ENCODE assay signal across 25 mouse cellular contexts in genomic region chr17:64827482-64827881, GRCm38 (mm10). TPM values are rescaled to one million over a fixed set of nuclear protein-coding genes. Genes with fewer than 3 reads are reported as not detected.
A peak's percentile ranks its signal among the peaks of the same experiment; 100 is the strongest.
DNase-seq lines count a peak whose midpoint lies in the region; ATAC-seq lines count a peak whose summit lies in the region.
"Had no signal": no experiment of that assay in that cellular context is flagged by ENCODE, and none has a peak within 500 bp of the region (broad histone marks: within the 10 kb centered on the region; RNA-seq: fewer than 3 reads in every experiment).

No protein-coding gene starts in this region.

- H3K9me3 ChIP-seq in midbrain, embryonic 16.5 days (replicated peaks; ENCODE audit: control insufficient read depth, low read length, poor library complexity, severe bottlenecking), result no peaks in the 10 kb centered on the region
- H3K9me3 ChIP-seq in midbrain, embryonic 11.5 days (ENCODE audit: control insufficient read depth, low read length), result no peaks in the 10 kb centered on the region
- no peaks in the 10 kb centered on the region for H3K9me3 ChIP-seq in intestine, embryonic 15.5 days
- H3K9me3 ChIP-seq: embryonic facial prominence, embryonic 10.5 days; embryonic facial prominence, embryonic 12.5 days; forebrain, embryonic 13.5 days; forebrain, embryonic 15.5 days had no signal

- 78% methylated on average over 5 of the region's 5 CpGs for WGBS in midbrain, embryonic 16.5 days
- 84% methylated on average over 5 of the region's 5 CpGs for WGBS in midbrain, embryonic 11.5 days
- WGBS in intestine, embryonic 15.5 days, result 94% methylated on average over 5 of the region's 5 CpGs

- peak overlapping the region; percentile 13; the same call in 1 of the 2 replicates for H3K27ac ChIP-seq in midbrain, embryonic 16.5 days (ENCODE audit: low read length)
- no peak overlapping the region for H3K27ac ChIP-seq in midbrain, embryonic 11.5 days (ENCODE audit: low read depth, low read length)
- no peak overlapping the region for H3K27ac ChIP-seq in intestine, embryonic 15.5 days
- H3K27ac ChIP-seq: embryonic facial prominence, embryonic 10.5 days; embryonic facial prominence, embryonic 12.5 days; forebrain, embryonic 13.5 days; forebrain, embryonic 15.5 days had no signal

- no peak overlapping the region for H3K9ac ChIP-seq in midbrain, embryonic 16.5 days (ENCODE audit: low read depth, low read length)
- no peak overlapping the region for H3K9ac ChIP-seq in midbrain, embryonic 11.5 days (ENCODE audit: low read length)
- H3K9ac ChIP-seq in intestine, embryonic 15.5 days, result no peak overlapping the region
- H3K9ac ChIP-seq: embryonic facial prominence, embryonic 12.5 days; forebrain, embryonic 13.5 days; forebrain, embryonic 15.5 days had no signal

- H3K4me2 ChIP-seq in midbrain, embryonic 16.5 days (ENCODE audit: low read length), result no peak overlapping the region
- no peak overlapping the region for H3K4me2 ChIP-seq in midbrain, embryonic 11.5 days
- no peak overlapping the region for H3K4me2 ChIP-seq in intestine, embryonic 15.5 days (replicated peaks)
- H3K4me2 ChIP-seq: embryonic facial prominence, embryonic 12.5 days; forebrain, embryonic 13.5 days; forebrain, embryonic 15.5 days had no signal

- H3K36me3 ChIP-seq in midbrain, embryonic 16.5 days (ENCODE audit: control insufficient read depth, insufficient read depth, low read length), result no peaks in the 10 kb centered on the region
- H3K36me3 ChIP-seq in midbrain, embryonic 11.5 days (ENCODE audit: control insufficient read depth, insufficient read depth, low read length), result no peaks in the 10 kb centered on the region
- H3K36me3 ChIP-seq in intestine, embryonic 15.5 days, result no peaks in the 10 kb centered on the region
- H3K36me3 ChIP-seq: embryonic facial prominence, embryonic 10.5 days; embryonic facial prominence, embryonic 12.5 days; forebrain, embryonic 15.5 days; G1E had no signal

- H3K4me1 ChIP-seq in midbrain, embryonic 16.5 days (ENCODE audit: control insufficient read depth, insufficient read depth, low read length), result peaks cover 10% of the 10 kb centered on the region; the same call in 1 of the 2 replicates
- no peaks in the 10 kb centered on the region for H3K4me1 ChIP-seq in midbrain, embryonic 11.5 days (ENCODE audit: control insufficient read depth, insufficient read depth, low read length)
- H3K4me1 ChIP-seq in intestine, embryonic 15.5 days (replicated peaks), result no peaks in the 10 kb centered on the region
- H3K4me1 ChIP-seq: embryonic facial prominence, embryonic 10.5 days; embryonic facial prominence, embryonic 12.5 days; forebrain, embryonic 13.5 days; forebrain, embryonic 15.5 days had no signal

- ATAC-seq in midbrain, embryonic 16.5 days, result peak; percentile 66; the same call in 1 of the 2 replicates
- ATAC-seq in midbrain, embryonic 11.5 days (ENCODE audit: low FRiP score), result no peak
- no peak for ATAC-seq in intestine, embryonic 15.5 days
- ATAC-seq: forebrain, embryonic 13.5 days; forebrain, embryonic 15.5 days; Patski had no signal

- no peaks in the 10 kb centered on the region for H3K27me3 ChIP-seq in midbrain, embryonic 16.5 days (ENCODE audit: control insufficient read depth, insufficient read depth, low read depth, low read length)
- no peaks in the 10 kb centered on the region for H3K27me3 ChIP-seq in midbrain, embryonic 11.5 days (ENCODE audit: control insufficient read depth, insufficient read depth, low read length)
- no peaks in the 10 kb centered on the region for H3K27me3 ChIP-seq in intestine, embryonic 15.5 days (replicated peaks)
- H3K27me3 ChIP-seq: CH12.LX; embryonic facial prominence, embryonic 12.5 days; forebrain, embryonic 13.5 days; forebrain, embryonic 15.5 days had no signal

- peak; percentile 68 for DNase-seq in heart, adult 11 months
- no peak for DNase-seq in heart, adult 9 months (ENCODE audit: low spot score in 2 of 2)
- DNase-seq in midbrain, embryonic 11.5 days (ENCODE audit: low spot score, missing footprints), result no peak
- DNase-seq: adrenal gland, adult 8-10 months; adrenal gland, postnatal 14 days; adrenal gland, postnatal 36 days; B cell, adult 2 months; cerebellum, adult 11-12 months; cerebellum, adult 2 months; cerebellum, adult 9-10 months; cerebellum, postnatal 10 days; cerebellum, postnatal 25 days had no signal

- H3K4me3 ChIP-seq in midbrain, embryonic 16.5 days (ENCODE audit: low read depth, low read length), result no peak overlapping the region
- no peak overlapping the region for H3K4me3 ChIP-seq in midbrain, embryonic 11.5 days (ENCODE audit: low read depth, low read length)
- no peak overlapping the region for H3K4me3 ChIP-seq in intestine, embryonic 15.5 days (replicated peaks)
- H3K4me3 ChIP-seq: embryonic facial prominence, embryonic 10.5 days; embryonic facial prominence, embryonic 12.5 days; forebrain, embryonic 13.5 days; forebrain, embryonic 15.5 days had no signal

RNA-seq across cellular contexts. Expression of gene 4930583I09Rik, which starts 8.4 kb away (rescaled TPM):
- polyA plus RNA-seq in midbrain, embryonic 16.5 days (2015; fragmentation: Nextera tagmentation; extraction: Ambion mirVana), result not detected in 2 replicates
- polyA plus RNA-seq in midbrain, embryonic 11.5 days (2014; fragmentation: Nextera tagmentation; extraction: Ambion mirVana), result not detected in 2 replicates
- polyA plus RNA-seq in intestine, embryonic 15.5 days (2015; fragmentation: Nextera tagmentation; extraction: Ambion mirVana), result not detected in 2 replicates
- polyA plus RNA-seq: activated CD4-positive, CD25-positive, alpha-beta regulatory T cell, adult 4 months; cerebellum, adult 2 months; cortical plate, adult 2 months; embryonic facial prominence, embryonic 10.5 days; embryonic facial prominence, embryonic 12.5 days; embryonic facial prominence, embryonic 14.5 days; forebrain, embryonic 11.5 days; forebrain, embryonic 13.5 days; forebrain, embryonic 15.5 days; G1E; Patski had no signal
